Mouse (Mus musculus) lung, postnatal 10 days (tissue): Measurements from ENCODE around the gene Mb21d2.

Source experiments
- DNase-seq: peaks from one replicate; pipeline ENCODE4 v3.0.0; 2021

Mb21d2 gene

GRCm38 (mm10) chr16:28928815-28929685 lies at the start of gene Mb21d2:
TSS of gene Mb21d2 (minus strand) at chr16:28929673.
- DNase-seq: peak; percentile 73

GRCm38 (mm10) chr16:28966236-28966635 lies 36.8 kb upstream of the Mb21d2 start:
- no peak for DNase-seq

- no peak for DNase-seq
These were observed 34.6 kb upstream of the Mb21d2 start for GRCm38 (mm10) chr16:28964048-28964447.

GRCm38 (mm10) chr16:28962987-28963386 lies 33.5 kb upstream of the Mb21d2 start:
- no peak for DNase-seq

GRCm38 (mm10) chr16:28949810-28950209 lies 20.3 kb upstream of the Mb21d2 start:
- no peak for DNase-seq

- no peak for DNase-seq
These were observed 13.8 kb upstream of the Mb21d2 start for GRCm38 (mm10) chr16:28943254-28943653.

- no peak for DNase-seq
These were observed 6.8 kb upstream of the Mb21d2 start for GRCm38 (mm10) chr16:28936181-28936792.

GRCm38 (mm10) chr16:28935701-28936100 lies 6.2 kb upstream of the Mb21d2 start:
- DNase-seq: no peak

- DNase-seq: no peak
These were observed 1.7 kb upstream of the Mb21d2 start for GRCm38 (mm10) chr16:28931213-28931612.

GRCm38 (mm10) chr16:28930426-28930825 lies 953 bp upstream of the Mb21d2 start:
- DNase-seq: no peak

GRCm38 (mm10) chr16:28929686-28930291 lies 316 bp upstream of the Mb21d2 start:
- DNase-seq: peak; percentile 58

GRCm38 (mm10) chr16:28928466-28928814 lies 1.0 kb downstream of the Mb21d2 start:
- peak; percentile 51 for DNase-seq

GRCm38 (mm10) chr16:28927381-28927780 lies 2.1 kb downstream of the Mb21d2 start:
- no peak for DNase-seq

- DNase-seq: no peak
These were observed 10.1 kb downstream of the Mb21d2 start for GRCm38 (mm10) chr16:28919320-28919885.

GRCm38 (mm10) chr16:28915362-28915761 lies 14.1 kb downstream of the Mb21d2 start:
- no peak for DNase-seq

GRCm38 (mm10) chr16:28914709-28915108 lies 14.8 kb downstream of the Mb21d2 start:
- peak; percentile 10 for DNase-seq

- DNase-seq: peak; percentile 41
These were observed 17.9 kb downstream of the Mb21d2 start for GRCm38 (mm10) chr16:28911414-28912050.

GRCm38 (mm10) chr16:28906370-28907275 lies 22.9 kb downstream of the Mb21d2 start:
- DNase-seq: peak; percentile 24

GRCm38 (mm10) chr16:28905567-28906289 lies 23.7 kb downstream of the Mb21d2 start:
- DNase-seq: no peak

- DNase-seq: no peak
These were observed 26.6 kb downstream of the Mb21d2 start for GRCm38 (mm10) chr16:28902620-28903565.
